Mouse (Mus musculus) CH12.LX (cell line): ENCODE results near the gene Lurap1. TPM values are rescaled to one million over a fixed set of nuclear protein-coding genes. Genes with fewer than 3 reads are reported as not detected.

Experiments
- DNase-seq: peaks from one replicate; pipeline ENCODE4 v3.0.0-alpha.2; 2013; ENCODE audit errors: extremely low read depth
- H3K27ac ChIP-seq: 2 replicates; pipeline ENCODE4 v1.5.1; 2012; ENCODE audit warnings: low read depth, mild to moderate bottlenecking, control low read depth, moderate library complexity; ENCODE audit not compliant: insufficient read depth
- H3K27me3 ChIP-seq: replicated peaks from 2 replicates; pipeline ENCODE3; 2012; ENCODE audit warnings: inconsistent platforms
- H3K36me3 ChIP-seq, 2 experiments: replicated peaks in 1 of 2; 2 replicates each; pipeline versions ENCODE3 to v1.6.1; 2012; ENCODE audit warnings: inconsistent platforms in 1 of 2, low read length in 1 of 2, mild to moderate bottlenecking in 1 of 2, mixed read lengths in 1 of 2, moderate library complexity in 1 of 2; ENCODE audit not compliant: control insufficient read depth in 1 of 2, insufficient read depth in 1 of 2
- H3K4me1 ChIP-seq, 2 experiments: 2 replicates each; pipeline ENCODE4 v1.6.1; 2012; ENCODE audit warnings: inconsistent platforms in 1 of 2, moderate library complexity in 1 of 2; ENCODE audit not compliant: insufficient read depth in 2 of 2, control insufficient read depth in 1 of 2
- H3K4me2 ChIP-seq: 2 replicates; pipeline ENCODE4 v1.6.1; 2012; ENCODE audit warnings: low read depth, mild to moderate bottlenecking, control low read depth; ENCODE audit not compliant: poor library complexity, insufficient read depth, severe bottlenecking
- H3K4me3 ChIP-seq, 3 experiments: fragments of 150-350 bp in 1 of 3; sonication (generic) in 1 of 3; replicated peaks in 1 of 3; 2 replicates each; pipeline versions ENCODE3 to v1.5.1; 2011 to 2012; ENCODE audit warnings: low read depth in 2 of 3, low read length in 2 of 3, mild to moderate bottlenecking in 2 of 3, moderate library complexity in 2 of 3, control low read depth in 1 of 3, improper control_type of control experiment in 1 of 3, inconsistent platforms in 1 of 3, mixed read lengths in 1 of 3; ENCODE audit not compliant: poor library complexity in 1 of 3
- H3K79me2 ChIP-seq: replicated peaks from 2 replicates; pipeline ENCODE4 v1.6.1; 2012; ENCODE audit warnings: mild to moderate bottlenecking, moderate library complexity; ENCODE audit not compliant: control insufficient read depth, poor library complexity, insufficient read depth, severe bottlenecking; ENCODE audit errors: extremely low read depth
- H3K9ac ChIP-seq: 2 replicates; pipeline ENCODE4 v1.6.1; 2012; ENCODE audit warnings: low read depth, mild to moderate bottlenecking, control low read depth, moderate library complexity; ENCODE audit not compliant: insufficient read depth
- H3K9me3 ChIP-seq: replicated peaks from 2 replicates; pipeline ENCODE3; 2012; ENCODE audit warnings: low read length, inconsistent platforms, mixed read lengths
- BHLHE40 ChIP-seq: IDR thresholded peaks from 2 replicates; pipeline ENCODE4 v1.6.1; 2011; ENCODE audit warnings: mild to moderate bottlenecking, low read depth, low read length, improper control_type of control experiment
- ELF1 ChIP-seq: IDR thresholded peaks from 2 replicates; pipeline ENCODE4 v1.6.1; 2014; ENCODE audit warnings: low read depth, mild to moderate bottlenecking, inconsistent platforms, low read length, improper control_type of control experiment
- EP300 ChIP-seq: IDR thresholded peaks from 2 replicates; pipeline ENCODE4 v1.6.1; 2011; ENCODE audit warnings: low read length, improper control_type of control experiment
- ETS1 ChIP-seq: conservative IDR thresholded peaks from 2 replicates; pipeline ENCODE4 v1.6.1; 2012; ENCODE audit warnings: low read depth, mild to moderate bottlenecking, inconsistent platforms, low read length, improper control_type of control experiment, moderate library complexity
- HCFC1 ChIP-seq: IDR thresholded peaks from 2 replicates; pipeline ENCODE4 v1.6.1; 2012; ENCODE audit warnings: low read depth, mild to moderate bottlenecking, inconsistent platforms, low read length, improper control_type of control experiment
- IRF4 ChIP-seq: IDR thresholded peaks from 2 replicates; pipeline ENCODE4 v1.6.1; 2014; ENCODE audit warnings: low read depth, mild to moderate bottlenecking, inconsistent platforms, low read length, improper control_type of control experiment
- JUN ChIP-seq: IDR thresholded peaks from 2 replicates; pipeline ENCODE4 v1.6.1; 2011; ENCODE audit warnings: low read depth, mild to moderate bottlenecking, low read length, improper control_type of control experiment, moderate library complexity; ENCODE audit not compliant: insufficient read depth
- JUND ChIP-seq: conservative IDR thresholded peaks from 2 replicates; pipeline ENCODE4 v1.6.1; 2011; ENCODE audit warnings: low read depth, low read length, improper control_type of control experiment
- MAZ ChIP-seq: IDR thresholded peaks from 2 replicates; pipeline ENCODE4 v1.6.1; 2012; ENCODE audit warnings: low read depth, mild to moderate bottlenecking, inconsistent platforms, low read length, improper control_type of control experiment, moderate library complexity
- MEF2A ChIP-seq: IDR thresholded peaks from 2 replicates; pipeline ENCODE4 v1.6.1; 2014; ENCODE audit warnings: low read depth, mild to moderate bottlenecking, inconsistent platforms, low read length, improper control_type of control experiment, borderline replicate concordance
- NELFE ChIP-seq: IDR thresholded peaks from 2 replicates; pipeline ENCODE4 v1.6.1; 2011; ENCODE audit warnings: low read depth, low read length, improper control_type of control experiment
- NRF1 ChIP-seq: IDR thresholded peaks from 2 replicates; pipeline ENCODE4 v1.6.1; 2014; ENCODE audit warnings: low read depth, mild to moderate bottlenecking, inconsistent platforms, low read length, improper control_type of control experiment, moderate library complexity
- POLR2A ChIP-seq: IDR thresholded peaks from 2 replicates; pipeline ENCODE4 v1.6.1; 2011; ENCODE audit warnings: low read depth, mild to moderate bottlenecking, improper control_type of control experiment, low read length
- POLR2AphosphoS2 ChIP-seq: IDR thresholded peaks from 2 replicates; pipeline ENCODE4 v1.6.1; 2011; ENCODE audit warnings: low read depth, low read length, improper control_type of control experiment
- RAD21 ChIP-seq: IDR thresholded peaks from 2 replicates; pipeline ENCODE4 v1.6.1; 2011; ENCODE audit warnings: low read depth, mild to moderate bottlenecking, low read length, improper control_type of control experiment, moderate library complexity
- RCOR1 ChIP-seq: conservative IDR thresholded peaks from 2 replicates; pipeline ENCODE4 v1.6.1; 2012; ENCODE audit warnings: low read depth, mild to moderate bottlenecking, inconsistent platforms, low read length, improper control_type of control experiment
- SMC3 ChIP-seq: IDR thresholded peaks from 2 replicates; pipeline ENCODE4 v1.6.1; 2011; ENCODE audit warnings: low read depth, low read length, improper control_type of control experiment
- TBP ChIP-seq: conservative IDR thresholded peaks from 2 replicates; pipeline ENCODE4 v1.6.1; 2011; ENCODE audit warnings: low read depth, low read length, improper control_type of control experiment
- TCF12 ChIP-seq: IDR thresholded peaks from 2 replicates; pipeline ENCODE4 v1.6.1; 2014; ENCODE audit warnings: low read depth, mild to moderate bottlenecking, inconsistent platforms, low read length, improper control_type of control experiment
- UBTF ChIP-seq: IDR thresholded peaks from 2 replicates; pipeline ENCODE4 v1.6.1; 2012; ENCODE audit warnings: low read depth, mild to moderate bottlenecking, inconsistent platforms, low read length, improper control_type of control experiment, moderate library complexity
- USF1 ChIP-seq: IDR thresholded peaks from 2 replicates; pipeline ENCODE4 v1.6.1; 2014; ENCODE audit warnings: low read depth, mild to moderate bottlenecking, inconsistent platforms, low read length, improper control_type of control experiment
- ZC3H11A ChIP-seq: IDR thresholded peaks from 2 replicates; pipeline ENCODE4 v1.6.1; 2012; ENCODE audit warnings: low read depth, mild to moderate bottlenecking, inconsistent platforms, low read length, improper control_type of control experiment
- ZKSCAN1 ChIP-seq: IDR thresholded peaks from 2 replicates; pipeline ENCODE4 v1.6.1; 2012; ENCODE audit warnings: low read depth, inconsistent platforms, low read length, improper control_type of control experiment, borderline replicate concordance
- ZNF384 ChIP-seq: IDR thresholded peaks from 2 replicates; pipeline ENCODE4 v1.6.1; 2012; ENCODE audit warnings: low read depth, low read length, improper control_type of control experiment, inconsistent platforms
- dilution Hi-C: fragments of 300-500 bp; cut with MboI; formaldehyde crosslinking; loops from 2 replicates; pipeline ENCODE4 v1.14.3; 2020; ENCODE audit warnings: low sequenced_read_pairs; ENCODE audit not compliant: extremely low pct_unique_long_range_greater_than_20kb, extremely low pct_ligation_motif_present
- in situ Hi-C: fragments of 300-500 bp; cut with MboI; formaldehyde crosslinking; loops from 3 replicates; pipeline ENCODE4 v1.14.3; 2019; ENCODE audit warnings: low sequenced_read_pairs, low pct_ligation_motif_present, low pct_unique_long_range_greater_than_20kb, mixed read lengths
- polyA plus RNA-seq: library from polyadenylated mRNA; unstranded; fragments of >175 nt; gene quantifications from 2 replicates; pipeline ENCODE4 v1.2.1, GENCODE M21; 2012; ENCODE audit warnings: low read depth; ENCODE audit not compliant: insufficient read length
- total RNA-seq, 2 experiments: library from RNA; depleted of rRNA; stranded (reverse); fragments of 300-350 nt in 1 of 2; fragments of >200 nt in 1 of 2; gene quantifications; 2 replicates each; pipeline ENCODE4 v1.2.3; 2012 to 2014

Lurap1 gene
- total and polyA plus RNA-seq, 3 experiments = 0.10 TPM; not detected in 2

GRCm38 (mm10) chr4:116127956-116128355 is 23.2 kb downstream of the Lurap1 start:
- DNase-seq = no peak
- Histone ChIP-seq H3K9ac (no peak overlapping the region), H3K27me3 (no peaks in the 10 kb centered on the region), H3K9me3 (no peaks in the 10 kb centered on the region), H3K4me2 (no peak overlapping the region), H3K79me2 (peaks cover 12% of the 10 kb centered on the region), H3K36me3 (peaks cover 2 to 25% of the 10 kb centered on the region in 2 experiments), H3K4me1 (peaks cover 3 to 15% of the 10 kb centered on the region in 2 experiments; a peak in 3 of 4 replicates), H3K4me3 (no peak overlapping the region), H3K27ac (no peak overlapping the region)
- dilution Hi-C loops (no loop called here), in situ Hi-C loops (no loop called here)
- TF ChIP-seq ZC3H11A (no peak), MEF2A (no peak), HCFC1 (no peak), NELFE (no peak), TBP (no peak), ZKSCAN1 (no peak), RAD21 (no peak), ELF1 (no peak), SMC3 (no peak), NRF1 (no peak), IRF4 (no peak), RCOR1 (no peak), TCF12 (no peak), ETS1 (no peak), BHLHE40 (no peak), USF1 (no peak)

GRCm38 (mm10) chr4:116125803-116126386 is 25.2 kb downstream of the Lurap1 start:
- H3K79me2 ChIP-seq = peaks cover 19% of the 10 kb centered on the region
- H3K9ac ChIP-seq = no peak overlapping the region
- H3K36me3 ChIP-seq = peaks cover 6 to 24% of the 10 kb centered on the region in 2 experiments
- H3K4me2 ChIP-seq = no peak overlapping the region
- dilution Hi-C loops (no loop called here), in situ Hi-C loops (no loop called here)
- no peak overlapping the region for H3K27ac ChIP-seq
- H3K4me1 ChIP-seq = peaks cover 3 to 17% of the 10 kb centered on the region in 2 experiments; a peak in 3 of 4 replicates
- H3K4me3 ChIP-seq = no peak overlapping the region
- DNase-seq = no peak
- H3K9me3 ChIP-seq = no peaks in the 10 kb centered on the region
- H3K27me3 ChIP-seq = no peaks in the 10 kb centered on the region
- no peak for TF ChIP-seq MAZ
- no peak for TF ChIP-seq NELFE
- TF ChIP-seq ZNF384 = no peak
- no peak for TF ChIP-seq BHLHE40
- TF ChIP-seq POLR2A = no peak
- no peak for TF ChIP-seq SMC3
- no peak for TF ChIP-seq ZKSCAN1
- TF ChIP-seq POLR2AphosphoS2 = no peak
- TF ChIP-seq UBTF = no peak
- TF ChIP-seq USF1 = no peak
- TF ChIP-seq JUN = no peak
- no peak for TF ChIP-seq JUND
- TF ChIP-seq NRF1 = no peak
- TF ChIP-seq EP300 = no peak
